Mouse (Mus musculus) CD4-positive, CD25-positive, alpha-beta regulatory T cell, adult 9 weeks (primary cell): ENCODE data around the gene Stpg4. TPM values are rescaled to one million over a fixed set of nuclear protein-coding genes. Genes with fewer than 3 reads are reported as not detected.

Experiments
- polyA plus RNA-seq: library from polyadenylated mRNA; unstranded; fragments of 100-300 nt; shearing (Covaris generic); gene quantifications from one replicate; pipeline ENCODE4 v1.2.1, GENCODE M21; 2017

The Stpg4 gene
- polyA plus RNA-seq = not detected

DNA sequence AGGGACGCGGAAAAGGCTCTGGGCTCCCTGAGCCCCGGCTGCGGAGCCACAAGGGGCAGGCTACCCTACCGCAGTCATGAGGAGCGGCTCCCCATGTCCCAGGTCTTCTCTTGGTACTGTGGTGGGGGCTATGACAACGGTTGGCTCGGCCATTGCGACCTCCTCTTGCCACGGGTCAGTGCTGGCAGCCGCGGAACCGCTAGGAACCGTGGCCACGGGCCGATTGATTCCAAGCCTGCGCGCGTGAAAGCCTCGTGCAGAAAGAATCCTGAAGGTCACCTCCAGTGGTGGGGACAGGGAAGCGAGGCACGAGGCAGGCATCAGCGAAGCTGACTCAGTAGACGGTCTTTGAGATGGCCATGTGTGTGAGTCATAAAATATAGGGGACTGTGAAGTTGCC is at the start of gene Stpg4:
Gene Stpg4 (minus strand): TSS at position 231 of the 400 bp plus-strand sequence.

DNA sequence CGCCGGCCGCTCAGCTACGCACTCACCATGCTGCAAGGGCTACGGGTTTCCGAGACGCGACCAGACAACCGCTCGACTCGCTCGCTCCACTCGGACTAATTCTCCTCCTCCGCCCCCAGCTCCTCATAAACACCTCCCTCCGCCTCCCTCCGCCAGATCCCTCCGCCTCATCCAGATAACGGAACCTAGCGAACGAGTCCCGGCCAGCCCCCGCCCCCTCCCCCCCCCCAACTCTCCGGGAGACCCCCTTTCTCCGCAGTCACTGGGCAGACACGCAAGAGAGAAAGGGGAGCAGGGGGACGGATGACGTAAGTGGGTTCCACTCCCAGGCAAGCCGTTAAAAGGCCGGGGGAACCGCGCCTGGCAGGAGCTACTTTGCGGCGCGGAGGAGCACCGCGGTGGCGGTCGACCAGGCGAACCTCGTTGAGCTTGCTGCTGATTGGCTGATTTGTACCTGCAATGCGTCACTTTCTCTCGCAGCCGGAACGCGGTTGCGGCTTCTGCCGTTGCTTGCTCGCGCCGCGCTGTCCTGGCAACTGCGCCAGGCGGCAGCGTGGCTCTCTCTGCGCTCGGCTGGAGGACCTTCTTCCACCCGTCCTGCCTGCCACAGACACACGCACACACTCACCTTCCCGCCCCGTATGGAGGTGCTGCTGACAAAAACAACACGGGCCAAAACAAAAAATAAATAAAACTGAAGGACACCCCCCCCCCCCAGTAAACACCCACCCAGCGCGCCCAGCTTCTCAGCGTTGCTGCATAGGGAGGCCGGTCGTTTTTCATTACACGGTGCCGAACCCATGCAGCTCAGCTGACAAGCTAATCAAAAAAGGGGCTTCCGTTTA is 19.4 kb upstream of the Stpg4 start, which contains the start of gene Calm2:
Gene Calm2 (minus strand): TSS at position 169 of the 845 bp plus-strand sequence.

Other genes starting within 250 kb of the Stpg4 start
- gene Mcfd2, start 161.8 kb downstream of the Stpg4 start, polyA plus RNA-seq = 47.4 TPM
- gene Ttc7, start 144.9 kb downstream of the Stpg4 start, polyA plus RNA-seq = 27.7 TPM
- gene Calm2, start 19.2 kb upstream of the Stpg4 start, polyA plus RNA-seq = 571 TPM
- gene Epcam, start 208.2 kb upstream of the Stpg4 start, polyA plus RNA-seq = 1.6 TPM
- gene Msh2, start 244.6 kb upstream of the Stpg4 start, polyA plus RNA-seq = 69.9 TPM